Mouse (Mus musculus) ES-E14 (cell line): ENCODE measurements around the gene Dctn2.

Experiments
- CHD2 ChIP-seq: IDR thresholded peaks from 2 replicates; pipeline ENCODE4 v1.6.1; 2014; ENCODE audit warnings: mild to moderate bottlenecking, low read depth, low read length, inconsistent platforms
- HCFC1 ChIP-seq: IDR thresholded peaks from 2 replicates; pipeline ENCODE4 v1.6.1; 2012; ENCODE audit warnings: low read length, inconsistent platforms, borderline replicate concordance; ENCODE audit not compliant: insufficient read depth
- MAFK ChIP-seq: IDR thresholded peaks from 2 replicates; pipeline ENCODE4 v1.6.1; 2014; ENCODE audit warnings: mild to moderate bottlenecking, low read depth, low read length, inconsistent platforms; ENCODE audit not compliant: insufficient read depth
- ZC3H11A ChIP-seq: IDR thresholded peaks from 2 replicates; pipeline ENCODE4 v1.6.1; 2012; ENCODE audit warnings: low read depth, mild to moderate bottlenecking, inconsistent platforms, low read length, borderline replicate concordance
- ZNF384 ChIP-seq: IDR thresholded peaks from 2 replicates; pipeline ENCODE4 v1.6.1; 2012; ENCODE audit warnings: low read depth, low read length, inconsistent platforms

DNA sequence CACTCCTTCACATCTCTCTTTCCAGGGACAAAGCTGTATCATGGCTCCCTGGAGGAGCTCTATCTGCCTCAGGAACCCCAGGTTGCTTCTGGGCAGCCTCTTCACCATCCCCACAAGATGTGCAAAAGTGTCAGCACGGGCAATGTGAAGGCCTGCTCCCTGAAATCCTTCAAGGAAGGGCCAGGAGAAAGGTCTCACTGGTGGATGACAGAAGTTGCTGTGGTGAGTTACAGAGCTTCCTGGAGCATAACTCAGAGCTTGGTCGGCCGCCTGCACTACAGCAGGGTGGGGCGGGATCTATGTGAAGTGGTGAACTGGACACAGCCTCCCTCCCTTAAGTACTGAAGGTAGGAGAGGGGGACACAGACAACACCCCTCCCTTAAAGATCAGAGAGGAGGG lies 56.5 kb downstream of the Dctn2 start:
- TF ChIP-seq ZNF384: no peak
- TF ChIP-seq HCFC1: no peak
- no peak for TF ChIP-seq CHD2
- TF ChIP-seq ZC3H11A: no peak
- no peak for TF ChIP-seq MAFK
